Mouse (Mus musculus) olfactory bulb, adult 2 months (tissue): ENCODE measurements at regions not wholly inside any gene's neighbourhood (a gene's known extent, or its start where the extent isn't known, plus 50 kb on each side); places are given as distances from the start of the nearest gene placed in this dataset.

Source experiments
- CTCF ChIP-seq: fragments of 200-500 bp; IDR thresholded peaks from 2 replicates; pipeline ENCODE4 v1.5.1; 2012; ENCODE audit warnings: low read depth, mild to moderate bottlenecking, low read length, moderate library complexity; ENCODE audit not compliant: insufficient read depth
- POLR2A ChIP-seq: fragments of 200-500 bp; IDR thresholded peaks from 2 replicates; pipeline ENCODE4 v1.6.1; 2012; ENCODE audit warnings: mild to moderate bottlenecking, low read depth, low read length, moderate library complexity; ENCODE audit not compliant: insufficient read depth

- TF ChIP-seq POLR2A (no peak), CTCF (no peak)
Observed at GRCm38 (mm10) chr17:15140391-15140790, 99.1 kb upstream of the Gm3448 start.
